Mouse (Mus musculus): ENCODE data around the gene Traf3ip2.

Traf3ip2 gene

GRCm38 (mm10) chr10:39681014-39681413 lies 68.3 kb downstream of the Traf3ip2 start:
- DNase-seq, result no peak

GRCm38 (mm10) chr10:39682556-39682955 lies 69.8 kb downstream of the Traf3ip2 start:
- DNase-seq, result no peak

GRCm38 (mm10) chr10:39683481-39683880 lies 70.7 kb downstream of the Traf3ip2 start:
- no peak for DNase-seq

GRCm38 (mm10) chr10:39686811-39687210 lies 74.1 kb downstream of the Traf3ip2 start:
- DNase-seq, result no peak

GRCm38 (mm10) chr10:39687851-39688250 lies 75.1 kb downstream of the Traf3ip2 start:
- no peak for DNase-seq

GRCm38 (mm10) chr10:39691351-39692064 lies 78.8 kb downstream of the Traf3ip2 start:
- DNase-seq, result no peak

GRCm38 (mm10) chr10:39692152-39692551 lies 79.4 kb downstream of the Traf3ip2 start:
- DNase-seq, result no peak
